Mouse (Mus musculus) cerebellum, postnatal 36 days (tissue): ENCODE results near the gene Cyb5rl.

Experiments
- DNase-seq, 2 experiments: peaks; one replicate each; pipeline ENCODE4 v3.0.0; 2021 to 2022; ENCODE audit warnings: mixed read lengths in 2 of 2

Cyb5rl gene

DNA sequence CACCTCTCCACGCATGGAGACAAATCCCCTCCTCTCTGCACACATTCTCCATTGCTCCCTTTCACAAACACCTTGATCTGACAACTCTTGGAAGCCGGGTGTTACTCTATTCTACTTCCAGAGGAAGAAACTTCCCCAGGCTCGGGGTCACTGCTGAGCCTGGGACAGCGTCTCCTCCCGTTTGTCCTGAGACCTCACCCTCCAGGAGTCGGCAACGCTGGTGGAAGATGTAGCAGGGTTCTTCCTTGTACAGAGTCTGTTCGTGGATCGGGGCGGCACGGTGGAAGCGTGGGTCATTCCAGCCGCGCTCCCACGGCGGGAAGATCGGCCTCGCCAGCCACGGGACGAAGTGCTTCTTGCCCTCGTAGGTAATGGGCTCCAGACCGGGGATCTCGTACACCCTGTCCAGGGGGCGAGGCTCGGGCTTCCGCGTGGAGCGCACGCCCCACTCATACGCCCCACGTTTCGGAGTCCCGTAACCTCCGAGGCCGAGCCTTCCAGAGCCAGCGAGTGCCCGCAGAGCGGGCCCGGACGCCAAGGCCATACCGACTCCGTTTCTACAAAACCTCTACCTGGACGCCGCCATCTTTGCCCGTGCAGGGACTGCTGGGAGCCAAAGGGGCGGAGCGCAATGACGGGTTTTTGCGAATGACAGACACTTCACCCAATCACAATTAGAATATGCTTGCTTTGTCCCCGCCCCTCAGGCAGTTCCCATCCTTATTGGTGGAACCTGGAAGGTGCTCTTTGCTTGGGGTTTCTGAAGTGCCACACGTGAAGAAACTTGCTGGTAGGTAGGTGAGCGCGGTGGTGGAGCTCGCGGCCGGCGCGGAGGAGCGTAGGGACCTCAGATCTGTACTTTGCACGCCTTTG lies at the start of gene Cyb5rl, which contains the start of gene Mrpl37:
Gene Cyb5rl (plus strand): TSS at position 737 of the 873 bp plus-strand sequence.
Gene Mrpl37 (minus strand): TSS at position 617 of the 873 bp plus-strand sequence.
- peak; percentile 94 to 98 for DNase-seq

DNA sequence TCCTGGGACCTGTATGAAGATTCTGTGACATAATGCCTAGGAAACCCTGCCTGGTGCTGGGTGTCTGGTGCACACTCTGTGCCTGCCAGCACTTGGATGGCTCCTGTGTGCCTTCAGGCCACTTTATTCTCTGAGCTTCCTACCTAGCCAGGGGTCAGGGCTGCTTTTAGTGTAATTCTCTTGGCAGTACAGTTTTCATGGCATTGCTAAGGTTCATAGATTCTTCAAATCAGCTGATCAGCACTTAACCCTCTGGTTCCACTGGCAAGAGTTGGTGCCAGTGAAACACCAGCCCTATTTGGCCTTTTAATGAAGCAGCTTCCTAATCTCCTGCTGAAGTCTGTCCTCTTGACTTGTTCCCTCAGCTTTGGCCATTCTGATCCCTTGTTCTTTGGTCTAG lies 49.5 kb upstream of the Cyb5rl start:
- DNase-seq, result no peak

GRCm38 (mm10) chr4:107018521-107018920 lies 48.3 kb upstream of the Cyb5rl start:
- no peak for DNase-seq

GRCm38 (mm10) chr4:107019027-107019426 lies 47.8 kb upstream of the Cyb5rl start:
- peak; percentile 60 to 62 for DNase-seq

DNA sequence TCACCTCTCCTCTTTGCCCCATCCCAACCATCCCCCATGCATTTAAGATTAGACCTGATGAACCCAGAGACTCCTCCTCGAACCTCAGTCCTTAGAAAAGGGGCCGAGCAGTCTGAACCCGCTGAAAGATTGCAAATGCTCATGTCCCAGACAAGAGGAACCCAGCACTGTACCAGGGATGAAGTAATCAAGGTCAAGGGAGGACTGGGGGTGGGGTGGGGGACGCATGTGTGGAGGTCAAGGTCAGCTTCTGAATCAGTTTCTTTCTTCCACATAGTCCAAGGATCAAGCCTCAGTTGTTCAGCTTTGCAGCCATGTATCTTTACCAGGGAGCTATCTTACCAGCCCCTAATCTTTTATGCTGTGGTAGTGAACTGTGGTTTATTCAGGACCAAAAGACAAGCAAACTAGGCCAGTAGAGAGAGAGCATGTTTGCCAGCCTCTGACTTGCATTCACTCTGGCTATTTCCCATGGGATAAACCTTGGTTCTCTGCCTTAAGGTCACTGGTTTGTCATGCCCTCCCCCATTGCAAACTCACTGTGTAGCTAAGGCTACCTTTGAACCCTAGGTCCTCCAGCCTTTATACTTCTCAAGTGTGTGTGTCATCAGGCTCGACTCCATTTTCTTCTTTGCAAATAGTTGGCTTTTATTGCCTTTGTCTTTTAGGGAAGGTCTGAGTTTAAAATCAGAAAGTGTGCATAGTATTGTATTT lies 46.3 kb upstream of the Cyb5rl start:
- DNase-seq, result no peak

- DNase-seq, result no peak
These were observed 45.3 kb upstream of the Cyb5rl start for GRCm38 (mm10) chr4:107021464-107021863.

- no peak for DNase-seq
These were observed 41.9 kb upstream of the Cyb5rl start for GRCm38 (mm10) chr4:107024899-107025298.

- no peak for DNase-seq
These were observed 41.4 kb upstream of the Cyb5rl start for GRCm38 (mm10) chr4:107025369-107025768.

DNA sequence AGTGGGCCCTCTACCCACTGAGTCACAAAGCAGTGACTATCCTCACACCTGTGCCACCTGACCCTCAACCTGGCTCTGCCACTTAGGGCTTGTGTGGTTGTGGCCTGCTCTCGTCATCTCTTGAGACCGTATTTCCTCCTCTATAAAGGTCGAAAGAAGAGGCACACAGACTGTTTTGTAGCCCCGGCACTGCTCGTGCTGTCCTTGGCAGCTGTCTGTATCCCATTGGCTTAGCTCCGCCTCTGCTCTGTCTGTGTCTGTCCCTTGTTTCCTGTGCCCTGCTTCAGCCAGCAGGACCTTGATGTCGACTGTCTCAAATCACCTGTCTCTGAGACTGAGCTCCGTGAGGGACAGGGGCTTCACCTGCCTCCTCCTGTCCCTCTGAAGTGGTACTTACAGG lies 40.3 kb upstream of the Cyb5rl start:
- no peak for DNase-seq

- no peak for DNase-seq
These were observed 31.1 kb upstream of the Cyb5rl start for GRCm38 (mm10) chr4:107035689-107036088.

DNA sequence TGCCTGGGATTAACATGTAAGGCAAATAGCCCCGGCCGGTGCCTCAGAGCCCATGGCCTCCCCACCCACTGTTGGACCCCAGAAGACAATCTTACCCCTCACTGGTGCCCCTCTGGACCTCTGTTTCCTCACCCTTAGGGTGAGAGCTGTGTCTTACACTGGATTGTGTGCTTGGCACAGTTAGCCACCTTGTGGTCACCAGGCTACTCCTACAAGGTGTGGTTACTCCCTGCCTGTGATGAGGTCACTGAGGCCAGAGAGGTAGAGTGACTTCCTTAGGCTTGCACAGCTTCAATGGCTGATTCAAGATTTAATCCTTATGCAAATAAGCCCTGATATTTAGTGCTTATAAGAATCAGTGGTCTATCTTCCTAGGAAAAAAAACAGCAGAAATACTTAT lies 29.8 kb upstream of the Cyb5rl start:
- DNase-seq, result no peak

DNA sequence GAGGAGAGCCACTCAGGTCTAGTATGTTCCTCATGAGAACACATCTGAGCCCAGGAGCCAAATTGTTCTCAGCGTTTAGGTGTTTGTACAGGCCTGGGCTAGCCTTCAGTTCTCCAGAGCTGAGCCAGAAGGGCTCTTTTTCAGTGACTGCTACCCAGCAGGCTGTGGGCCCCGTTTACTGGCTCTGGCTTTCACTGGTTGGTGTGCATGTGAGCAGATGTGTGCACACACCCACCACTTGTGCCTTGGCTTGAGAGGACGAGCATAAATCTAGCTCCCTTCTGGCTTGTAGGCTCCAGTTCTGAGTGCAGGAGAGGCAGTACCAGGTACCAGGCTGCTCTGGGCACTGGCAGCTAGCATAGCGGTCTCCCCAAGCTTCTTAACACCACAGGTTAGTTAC lies 28.5 kb upstream of the Cyb5rl start:
- DNase-seq, result no peak

GRCm38 (mm10) chr4:107039270-107039669 lies 27.5 kb upstream of the Cyb5rl start:
- DNase-seq, result peak; percentile 47

- DNase-seq, result no peak
These were observed 24.5 kb upstream of the Cyb5rl start for GRCm38 (mm10) chr4:107042304-107042703.

- DNase-seq, result no peak
These were observed 21.6 kb upstream of the Cyb5rl start for GRCm38 (mm10) chr4:107045188-107045587.

GRCm38 (mm10) chr4:107047806-107048205 lies 19.0 kb upstream of the Cyb5rl start:
- no peak for DNase-seq

DNA sequence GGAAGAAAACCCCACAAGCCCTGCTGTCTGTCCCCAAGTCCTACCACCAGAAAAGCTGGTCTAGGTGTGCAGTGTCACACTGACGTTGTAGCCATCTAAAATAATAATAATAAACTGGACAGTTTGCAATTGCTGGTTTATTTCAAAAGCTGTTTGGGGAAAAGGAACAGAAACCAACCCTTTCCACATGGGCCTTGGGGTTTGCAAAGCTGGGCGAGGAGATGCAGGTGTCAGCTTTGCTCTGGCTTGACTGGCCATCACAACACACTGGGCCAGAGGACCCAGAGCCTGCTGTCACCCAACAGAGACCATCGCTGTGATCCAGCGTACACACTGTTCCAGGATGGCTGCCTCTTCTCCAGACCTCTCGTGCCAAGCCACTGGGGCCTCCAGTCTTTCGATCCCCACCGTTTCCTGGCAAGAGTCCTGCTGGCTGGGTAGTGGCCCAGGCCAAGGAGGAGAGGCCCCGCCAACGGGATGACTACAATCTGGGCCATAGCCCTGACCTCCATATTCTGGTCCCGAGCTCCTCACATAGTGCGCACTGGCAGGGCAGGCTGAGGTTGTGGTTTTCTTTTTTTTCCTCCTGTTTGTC lies 18.1 kb upstream of the Cyb5rl start:
- DNase-seq, result peak; percentile 91 to 92

GRCm38 (mm10) chr4:107051889-107052288 lies 14.9 kb upstream of the Cyb5rl start:
- no peak for DNase-seq

- no peak for DNase-seq
These were observed 13.7 kb upstream of the Cyb5rl start for GRCm38 (mm10) chr4:107052962-107053553.

DNA sequence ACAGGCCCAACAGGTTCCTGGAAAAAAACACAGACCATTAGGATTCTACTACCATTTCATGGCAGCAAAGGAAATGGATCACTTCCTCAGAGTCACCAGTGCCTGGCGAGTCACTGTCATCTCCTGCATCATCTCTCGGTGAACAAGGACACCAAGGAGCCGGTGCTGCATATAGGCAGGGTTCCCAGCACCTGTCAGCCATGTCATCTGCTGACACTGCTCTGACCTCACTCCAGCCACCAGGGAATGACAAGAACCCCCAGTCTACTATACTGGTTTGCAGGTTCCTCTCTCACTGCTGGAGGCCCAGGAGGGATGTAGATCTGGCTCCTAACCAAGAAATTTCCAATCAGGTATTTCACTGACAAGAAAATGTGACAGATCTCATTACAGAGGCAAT lies 10.7 kb upstream of the Cyb5rl start:
- DNase-seq, result no peak

DNA sequence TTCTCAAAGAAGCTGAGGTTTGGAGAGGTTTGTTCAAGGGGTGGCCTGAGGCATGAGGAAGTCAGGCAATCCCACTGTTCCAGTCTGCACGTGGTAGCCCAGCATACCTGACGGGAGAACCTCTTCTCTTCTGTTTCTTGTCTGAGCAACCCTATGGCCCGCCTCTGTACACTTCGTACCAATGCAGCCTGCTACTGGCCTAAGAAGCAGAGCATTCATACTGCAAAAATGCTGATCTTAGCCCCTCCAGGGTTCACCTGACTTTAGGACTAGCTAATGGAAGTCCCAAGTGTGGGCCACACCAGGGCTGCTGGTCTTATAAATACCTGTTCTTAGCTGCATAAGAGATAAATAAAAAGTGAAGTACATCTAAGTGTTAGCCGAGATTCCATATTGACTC lies 8.4 kb upstream of the Cyb5rl start:
- no peak for DNase-seq

GRCm38 (mm10) chr4:107058781-107059180 lies 8.0 kb upstream of the Cyb5rl start:
- no peak for DNase-seq

DNA sequence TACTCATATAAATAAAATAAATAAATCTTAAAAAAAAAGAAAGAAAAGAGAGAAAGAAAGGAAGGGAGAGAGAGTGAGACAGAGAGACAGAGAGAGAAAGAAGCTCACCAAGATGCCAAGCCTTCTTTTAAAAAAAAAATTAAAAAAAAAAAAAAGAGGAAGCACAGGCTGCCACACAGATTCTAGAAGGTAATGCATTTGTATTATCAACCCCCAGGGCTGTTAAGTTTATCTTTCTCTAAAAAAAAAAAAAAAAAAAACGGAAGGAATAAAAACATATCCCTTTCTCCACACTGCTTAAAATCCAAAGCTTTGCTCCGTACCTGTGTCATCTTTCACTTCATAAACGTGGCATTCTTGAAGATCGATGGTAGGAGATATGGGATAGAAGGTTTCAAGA lies 5.2 kb upstream of the Cyb5rl start:
- no peak for DNase-seq
